Mouse (Mus musculus) liver, embryonic 12.5 days (tissue): ENCODE results near the gene Ldb3. TPM values are rescaled to one million over a fixed set of nuclear protein-coding genes. Genes with fewer than 3 reads are reported as not detected.

Experiments
- ATAC-seq: fragments of 200-750 bp; cut with Nextera tagmentation; 2 replicates; pipeline ENCODE4 v1.8.0; 2017; ENCODE audit warnings: moderate number of reproducible peaks, mild to moderate bottlenecking, moderate library complexity
- H3K27ac ChIP-seq: fragments of 300-500 bp; sonication (generic); 2 replicates; pipeline ENCODE4 v1.5.1; 2016; ENCODE audit warnings: mild to moderate bottlenecking
- H3K27me3 ChIP-seq: fragments of 300-500 bp; sonication (generic); replicated peaks from 2 replicates; pipeline ENCODE4 v1.6.1; 2016; ENCODE audit warnings: mild to moderate bottlenecking, moderate library complexity
- H3K36me3 ChIP-seq: fragments of 300-500 bp; sonication (generic); 2 replicates; pipeline ENCODE4 v1.6.1; 2016; ENCODE audit warnings: mild to moderate bottlenecking, moderate library complexity
- H3K4me1 ChIP-seq: fragments of 300-500 bp; sonication (generic); 2 replicates; pipeline ENCODE4 v1.6.1; 2016
- H3K4me2 ChIP-seq: fragments of 300-500 bp; sonication (generic); 2 replicates; pipeline ENCODE4 v1.6.1; 2016; ENCODE audit warnings: mild to moderate bottlenecking, moderate library complexity
- H3K4me3 ChIP-seq: fragments of 300-500 bp; sonication (generic); 2 replicates; pipeline ENCODE4 v1.5.1; 2016; ENCODE audit warnings: mild to moderate bottlenecking, moderate library complexity
- H3K9ac ChIP-seq: fragments of 300-500 bp; sonication (generic); 2 replicates; pipeline ENCODE4 v1.6.1; 2016; ENCODE audit warnings: mild to moderate bottlenecking, moderate library complexity
- H3K9me3 ChIP-seq: fragments of 300-500 bp; sonication (generic); replicated peaks from 2 replicates; pipeline ENCODE4 v1.6.1; 2016; ENCODE audit warnings: mild to moderate bottlenecking, moderate library complexity
- WGBS: fragments of 180-500 bp; shearing (Covaris S2); methylation state at CpG from one replicate; pipeline ENCODE4 v1.1.7; 2016; ENCODE audit not compliant: insufficient replicate concordance; 5-methylcytosine and 5-hydroxymethylcytosine counted together
- polyA plus RNA-seq: library from polyadenylated mRNA; unstranded; fragments of >200 nt; fragmentation: Nextera tagmentation; extraction: Ambion mirVana; gene quantifications from 2 replicates; pipeline ENCODE4 v1.2.1, GENCODE M21; 2016

Gene Ldb3
- polyA plus RNA-seq, 1 experiment from 2014 or later = 0.17 TPM

DNA sequence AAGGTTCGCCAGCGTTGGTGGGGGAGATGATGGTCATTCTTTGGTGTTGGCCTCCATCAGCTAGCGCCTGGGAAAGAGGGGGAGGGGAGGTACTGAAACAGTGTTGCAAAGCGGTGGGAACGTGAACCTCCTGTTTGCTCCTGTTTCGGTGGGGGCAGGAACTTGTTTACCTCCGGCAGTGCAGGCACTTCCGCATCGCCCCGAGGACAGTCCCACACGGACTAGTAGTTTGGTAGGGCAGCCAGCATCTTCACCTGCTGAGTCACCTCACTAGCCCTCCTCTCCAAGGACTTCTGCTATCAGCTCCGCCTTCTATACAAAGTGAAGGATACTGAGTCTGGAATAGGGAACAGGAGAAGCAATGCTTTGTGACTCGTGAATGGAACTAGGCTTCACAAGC lies 26.6 kb upstream of the Ldb3 start:
- Histone ChIP-seq H3K9ac (peak overlapping the region; percentile 61), H3K27ac (no peak overlapping the region), H3K9me3 (no peaks in the 10 kb centered on the region), H3K4me3 (peak overlapping the region; percentile 53), H3K27me3 (peaks cover 25% of the 10 kb centered on the region), H3K4me1 (peaks cover 28% of the 10 kb centered on the region), H3K4me2 (peak overlapping the region; percentile 74), H3K36me3 (no peaks in the 10 kb centered on the region)
- WGBS = 3% methylated on average over 13 of the region's 13 CpGs
- peak; percentile 65 for ATAC-seq

DNA sequence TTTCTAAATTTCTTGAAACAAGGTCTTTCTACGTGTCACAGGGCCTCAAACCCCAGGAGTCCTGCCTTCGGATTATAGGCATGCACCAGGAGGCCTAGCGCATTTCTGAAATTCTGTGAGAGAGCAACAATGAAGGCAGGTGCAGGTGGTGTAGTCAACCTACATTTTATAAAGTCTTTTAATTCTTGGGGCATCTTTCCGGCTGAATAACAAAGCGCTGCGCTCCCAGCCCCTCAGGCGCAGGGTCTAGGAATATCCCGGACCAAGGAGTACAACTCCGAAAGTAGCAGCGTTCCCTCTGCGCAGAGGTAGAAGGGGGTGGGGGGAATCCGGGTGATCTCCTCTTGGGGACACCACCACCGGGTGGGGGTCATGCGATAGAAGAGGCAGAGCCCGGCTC lies 26.1 kb upstream of the Ldb3 start:
- 26% methylated on average over 15 of the region's 15 CpGs for WGBS
- Histone ChIP-seq H3K4me2 (peak overlapping the region; percentile 74), H3K9ac (peak overlapping the region; percentile 61), H3K27me3 (peaks cover 28% of the 10 kb centered on the region), H3K4me3 (peak overlapping the region; percentile 53), H3K36me3 (no peaks in the 10 kb centered on the region), H3K9me3 (no peaks in the 10 kb centered on the region), H3K4me1 (peaks cover 28% of the 10 kb centered on the region), H3K27ac (no peak overlapping the region)
- ATAC-seq = no peak

GRCm38 (mm10) chr14:34613523-34613922 lies 25.0 kb upstream of the Ldb3 start:
- peaks cover 35% of the 10 kb centered on the region for H3K27me3 ChIP-seq
- WGBS = 57% methylated on average over 6 of the region's 6 CpGs
- H3K9me3 ChIP-seq = no peaks in the 10 kb centered on the region
- H3K36me3 ChIP-seq = no peaks in the 10 kb centered on the region
- no peak overlapping the region for H3K27ac ChIP-seq
- no peak overlapping the region for H3K4me2 ChIP-seq
- H3K9ac ChIP-seq = no peak overlapping the region
- peaks cover 21% of the 10 kb centered on the region for H3K4me1 ChIP-seq
- H3K4me3 ChIP-seq = no peak overlapping the region
- no peak for ATAC-seq

- WGBS = 20% methylated on average over 4 of the region's 4 CpGs
- no peak overlapping the region for H3K27ac ChIP-seq
- peaks cover 48% of the 10 kb centered on the region for H3K27me3 ChIP-seq
- ATAC-seq = no peak
- no peak overlapping the region for H3K9ac ChIP-seq
- peaks cover 17% of the 10 kb centered on the region for H3K4me1 ChIP-seq
- no peak overlapping the region for H3K4me3 ChIP-seq
- no peaks in the 10 kb centered on the region for H3K36me3 ChIP-seq
- no peak overlapping the region for H3K4me2 ChIP-seq
- H3K9me3 ChIP-seq = no peaks in the 10 kb centered on the region
Measured at GRCm38 (mm10) chr14:34612222-34612621, 23.7 kb upstream of the Ldb3 start.

- no peak overlapping the region for H3K4me2 ChIP-seq
- WGBS = 73% methylated on average over 4 of the region's 4 CpGs
- H3K4me3 ChIP-seq = no peak overlapping the region
- peaks cover 16% of the 10 kb centered on the region for H3K4me1 ChIP-seq
- ATAC-seq = no peak
- H3K27ac ChIP-seq = no peak overlapping the region
- no peak overlapping the region for H3K9ac ChIP-seq
- no peaks in the 10 kb centered on the region for H3K36me3 ChIP-seq
- no peaks in the 10 kb centered on the region for H3K9me3 ChIP-seq
- peaks cover 49% of the 10 kb centered on the region for H3K27me3 ChIP-seq
Measured at GRCm38 (mm10) chr14:34611591-34611990, 23.1 kb upstream of the Ldb3 start.

DNA sequence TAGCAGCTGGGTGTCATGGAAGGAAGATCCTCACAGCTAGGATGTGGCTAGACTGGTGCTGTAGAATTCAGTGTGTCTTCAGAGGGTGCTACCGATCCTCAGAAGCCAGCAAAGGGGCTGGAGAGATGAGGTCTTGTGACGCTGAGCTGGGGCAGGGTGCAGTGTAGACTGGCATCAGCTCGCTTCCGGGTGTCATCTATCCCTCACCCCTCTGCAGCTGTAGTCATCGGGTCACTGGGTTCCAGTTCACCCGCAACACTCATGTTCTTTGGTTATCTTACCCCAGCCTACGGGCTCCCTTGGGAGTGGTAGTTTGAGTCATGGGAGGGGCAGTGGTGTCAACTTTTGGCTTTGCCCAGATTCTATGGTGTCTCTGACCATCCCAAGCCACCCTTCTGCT lies 13.4 kb upstream of the Ldb3 start:
- Histone ChIP-seq H3K4me2 (no peak overlapping the region), H3K36me3 (no peaks in the 10 kb centered on the region), H3K9me3 (no peaks in the 10 kb centered on the region), H3K4me3 (no peak overlapping the region), H3K27ac (no peak overlapping the region), H3K9ac (no peak overlapping the region), H3K4me1 (no peaks in the 10 kb centered on the region), H3K27me3 (peaks cover 15% of the 10 kb centered on the region; the same call in 1 of the 2 replicates)
- 70% methylated on average over 7 of the region's 7 CpGs for WGBS
- ATAC-seq = no peak

GRCm38 (mm10) chr14:34599941-34600340 lies 11.5 kb upstream of the Ldb3 start, which contains the start of gene Opn4:
Gene Opn4 (minus strand): TSS chr14:34600142.
- ATAC-seq = no peak
- H3K36me3 ChIP-seq = no peaks in the 10 kb centered on the region
- H3K4me2 ChIP-seq = no peak within 1 kb of the TSS
- peaks cover 31% of the 10 kb centered on the region; the same call in 1 of the 2 replicates for H3K27me3 ChIP-seq
- H3K4me1 ChIP-seq = no peaks in the 10 kb centered on the region
- H3K4me3 ChIP-seq = no peak within 1 kb of the TSS
- no peak within 1 kb of the TSS for H3K27ac ChIP-seq
- WGBS = 80% methylated on average over 8 of the region's 8 CpGs
- H3K9me3 ChIP-seq = no peaks in the 10 kb centered on the region
- no peak within 1 kb of the TSS for H3K9ac ChIP-seq

DNA sequence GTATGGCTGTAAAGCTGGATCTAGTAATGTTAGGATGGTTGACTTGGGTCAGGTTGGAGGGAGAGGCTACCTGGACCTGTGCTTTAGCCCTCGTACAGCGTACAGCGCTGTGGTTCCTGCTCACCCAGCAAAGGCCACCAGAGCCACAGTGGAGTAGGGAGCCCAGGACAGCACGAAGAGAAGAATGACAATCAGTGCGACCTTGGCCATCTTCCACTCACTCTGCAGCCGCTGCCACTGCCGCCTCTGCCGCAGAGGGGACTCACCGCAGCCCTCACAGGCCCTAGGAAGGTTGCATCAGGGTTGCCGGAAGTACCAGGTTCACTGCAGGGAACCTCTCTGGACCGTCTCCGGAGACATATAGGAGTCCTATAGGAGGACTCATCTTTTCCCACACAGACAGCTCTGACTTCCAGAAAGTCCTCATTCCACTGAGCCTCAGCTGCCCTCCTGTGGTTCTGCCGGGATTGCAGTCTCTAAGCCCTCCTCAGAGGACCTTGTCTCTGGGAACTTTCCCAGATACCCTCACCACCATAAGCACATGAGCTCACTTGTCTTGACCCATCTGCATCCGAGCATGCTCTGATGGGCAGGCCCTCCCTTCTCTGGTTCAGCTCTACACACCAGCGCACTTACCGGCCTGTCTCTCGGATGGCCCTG lies 7.2 kb upstream of the Ldb3 start:
- Histone ChIP-seq H3K9me3 (no peaks in the 10 kb centered on the region), H3K4me3 (no peak overlapping the region), H3K9ac (no peak overlapping the region), H3K4me1 (peaks cover 6% of the 10 kb centered on the region; the same call in 1 of the 2 replicates), H3K27me3 (peaks cover 49% of the 10 kb centered on the region), H3K27ac (no peak overlapping the region), H3K4me2 (no peak overlapping the region), H3K36me3 (no peaks in the 10 kb centered on the region)
- 59% methylated on average over 17 of the region's 17 CpGs for WGBS
- no peak for ATAC-seq

DNA sequence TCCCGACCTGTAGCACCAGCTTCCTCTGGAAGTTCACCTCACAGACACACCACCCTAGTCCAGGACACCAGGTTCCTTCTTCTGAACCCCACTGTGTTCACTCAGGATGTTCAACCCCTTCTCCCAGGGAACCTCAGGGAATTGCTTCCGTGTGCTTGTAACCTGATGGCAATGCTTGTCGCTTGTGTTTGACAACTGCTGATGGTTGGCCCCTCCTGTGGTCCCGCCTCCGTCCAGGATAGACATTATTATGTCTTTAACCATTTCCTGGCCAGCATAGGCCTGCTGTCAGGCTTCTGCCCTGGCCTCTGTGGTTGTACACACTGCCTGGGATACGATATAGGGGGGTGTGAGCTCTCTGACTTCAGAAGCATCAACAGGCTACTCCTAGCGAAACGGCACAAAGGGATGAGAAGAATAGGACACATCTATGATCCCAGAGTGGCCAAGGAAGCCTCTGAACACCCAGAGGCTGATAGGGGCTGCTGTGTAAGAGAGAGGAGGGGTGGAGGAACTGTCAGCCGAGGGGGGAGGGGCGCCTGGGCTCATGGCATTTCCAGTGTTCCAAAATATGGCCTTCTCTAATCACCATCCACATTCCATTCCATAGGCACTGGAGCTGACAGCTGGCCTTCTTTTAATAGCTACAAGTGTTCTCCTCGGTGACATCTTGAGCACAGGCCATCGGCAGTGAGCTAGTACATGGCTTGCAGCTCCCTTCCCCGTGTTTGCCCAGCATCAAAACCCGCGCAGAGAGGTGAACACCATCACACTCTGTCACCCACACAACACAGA lies 3.5 kb upstream of the Ldb3 start:
- H3K9ac ChIP-seq = no peak overlapping the region
- peaks cover 6% of the 10 kb centered on the region; the same call in 1 of the 2 replicates for H3K4me1 ChIP-seq
- H3K4me3 ChIP-seq = no peak overlapping the region
- no peak overlapping the region for H3K4me2 ChIP-seq
- peaks cover 34% of the 10 kb centered on the region for H3K27me3 ChIP-seq
- no peak overlapping the region for H3K27ac ChIP-seq
- H3K36me3 ChIP-seq = no peaks in the 10 kb centered on the region
- no peak for ATAC-seq
- H3K9me3 ChIP-seq = no peaks in the 10 kb centered on the region
- WGBS = 63% methylated on average over 15 of the region's 15 CpGs

DNA sequence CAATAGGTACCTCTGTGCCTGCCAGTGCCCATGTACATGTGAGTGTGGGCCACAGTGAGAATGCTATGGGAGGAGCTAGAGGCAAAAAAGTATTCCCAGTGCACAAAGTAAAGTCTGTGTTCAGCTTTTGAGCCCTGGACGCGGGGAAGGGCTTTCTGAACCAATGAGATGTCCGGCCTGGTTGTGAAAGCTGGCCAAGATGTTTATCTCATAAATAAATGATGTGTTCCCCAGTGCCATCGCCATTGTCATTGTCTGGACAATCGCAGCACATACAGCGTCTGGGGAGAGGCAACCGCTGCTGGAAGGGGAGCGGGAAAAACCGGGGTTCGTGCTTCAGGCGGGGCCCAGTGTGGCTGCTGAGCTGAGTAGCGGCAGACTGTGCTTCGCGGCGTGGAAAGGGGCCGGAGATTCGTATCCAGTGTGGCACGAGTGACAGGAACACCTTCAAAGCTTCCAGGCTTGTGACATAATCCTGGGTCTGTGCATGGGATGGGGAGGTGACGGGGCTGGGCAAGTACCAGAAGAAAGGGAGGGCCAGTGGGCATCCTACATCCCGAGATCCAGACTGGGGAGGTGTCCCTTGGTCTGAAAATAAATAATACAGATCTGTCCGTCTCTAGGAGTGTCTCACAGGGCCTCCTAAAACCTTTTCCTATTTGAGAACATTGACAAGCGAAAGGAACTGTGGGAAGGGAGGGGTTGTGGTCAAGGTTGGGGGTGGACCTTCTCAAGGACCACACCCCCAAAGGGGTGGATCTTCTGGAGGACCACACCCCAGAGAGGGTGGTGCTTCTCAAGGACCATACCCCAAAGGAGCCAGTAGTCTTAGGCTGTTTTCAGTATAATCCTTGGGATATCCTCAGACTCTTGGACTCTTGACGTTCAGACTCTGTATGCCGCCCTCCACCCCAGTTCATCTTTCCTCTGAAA lies 2.5 kb upstream of the Ldb3 start:
- no peak overlapping the region for H3K4me3 ChIP-seq
- H3K9ac ChIP-seq = no peak overlapping the region
- peaks cover 6% of the 10 kb centered on the region; the same call in 1 of the 2 replicates for H3K4me1 ChIP-seq
- no peaks in the 10 kb centered on the region for H3K36me3 ChIP-seq
- H3K27ac ChIP-seq = no peak overlapping the region
- peaks cover 26% of the 10 kb centered on the region for H3K27me3 ChIP-seq
- 56% methylated on average over 24 of the region's 24 CpGs for WGBS
- no peaks in the 10 kb centered on the region for H3K9me3 ChIP-seq
- ATAC-seq = no peak
- H3K4me2 ChIP-seq = peak overlapping the region; percentile 21; the same call in 1 of the 2 replicates

GRCm38 (mm10) chr14:34590017-34590570 lies 1.6 kb upstream of the Ldb3 start:
- Histone ChIP-seq H3K9ac (no peak overlapping the region), H3K9me3 (no peaks in the 10 kb centered on the region), H3K4me2 (no peak overlapping the region), H3K4me1 (peaks cover 15% of the 10 kb centered on the region), H3K27ac (no peak overlapping the region), H3K36me3 (no peaks in the 10 kb centered on the region), H3K4me3 (no peak overlapping the region), H3K27me3 (peaks cover 19% of the 10 kb centered on the region)
- ATAC-seq = no peak
- 72% methylated on average over 5 of the region's 5 CpGs for WGBS
